Mouse (Mus musculus) heart, adult 2 months (tissue): ENCODE data around the gene Btg3. TPM values are rescaled to one million over a fixed set of nuclear protein-coding genes. Genes with fewer than 3 reads are reported as not detected.

ENCODE experiments used
- DNase-seq, 2 experiments: peaks; one replicate each; pipeline ENCODE4 v3.0.0; 2021
- H3K27ac ChIP-seq: fragments of 200-600 bp; 2 replicates; pipeline ENCODE4 v1.8.1; 2022
- H3K27me3 ChIP-seq: fragments of 200-500 bp; 2 replicates; pipeline ENCODE4 v1.6.1; 2012; ENCODE audit warnings: mild to moderate bottlenecking, low read length, inconsistent platforms, mixed read lengths; ENCODE audit not compliant: control insufficient read depth, insufficient read depth
- H3K36me3 ChIP-seq: fragments of 200-500 bp; 2 replicates; pipeline ENCODE4 v1.6.1; 2012; ENCODE audit warnings: low read length, inconsistent platforms; ENCODE audit not compliant: control insufficient read depth, insufficient read depth
- H3K4me1 ChIP-seq: fragments of 200-500 bp; 2 replicates; pipeline ENCODE4 v1.6.1; 2011; ENCODE audit warnings: low read length; ENCODE audit not compliant: control insufficient read depth, insufficient read depth
- H3K4me3 ChIP-seq: fragments of 200-600 bp; 2 replicates; pipeline ENCODE4 v1.8.1; 2022
- H3K79me2 ChIP-seq: fragments of 200-500 bp; replicated peaks from 2 replicates; pipeline ENCODE4 v1.6.1; 2012; ENCODE audit warnings: mild to moderate bottlenecking, inconsistent platforms, low read length, moderate library complexity, mixed read lengths; ENCODE audit not compliant: control insufficient read depth, insufficient read depth
- H3K9ac ChIP-seq: fragments of 200-500 bp; 2 replicates; pipeline ENCODE4 v1.6.1; 2012; ENCODE audit warnings: low read depth, mild to moderate bottlenecking, control low read depth, inconsistent platforms, low read length, mixed read lengths
- CTCF ChIP-seq: fragments of 200-600 bp; IDR thresholded peaks from 2 replicates; pipeline ENCODE4 v1.8.1; 2022; ENCODE audit warnings: antibody characterized with exemption, mild to moderate bottlenecking, moderate library complexity
- EP300 ChIP-seq: fragments of 200-500 bp; IDR thresholded peaks from 2 replicates; pipeline ENCODE4 v1.6.1; 2011; ENCODE audit warnings: low read depth, low read length, control low read depth; ENCODE audit not compliant: insufficient read depth
- POLR2A ChIP-seq: fragments of 200-500 bp; IDR thresholded peaks from 2 replicates; pipeline ENCODE4 v1.6.1; 2011; ENCODE audit warnings: mild to moderate bottlenecking, low read depth, low read length, control low read depth; ENCODE audit not compliant: insufficient read depth
- WGBS: fragments of 180-500 bp; shearing (Covaris S2); methylation state at CpG from one replicate; pipeline ENCODE4 v1.1.7; 2018; 5-methylcytosine and 5-hydroxymethylcytosine counted together
- intact Hi-C: fragments of 180-260 bp; cut with DNase I; formaldehyde crosslinking; loops from one replicate; pipeline ENCODE4 v1.15.1; 2025
- polyA plus RNA-seq: library from polyadenylated mRNA; depleted of rRNA; stranded (reverse); fragments of >200 nt; gene quantifications from 2 replicates; pipeline ENCODE4 v1.2.3, GENCODE M21; 2012
- total RNA-seq, 2 experiments: library from RNA; stranded (reverse); gene quantifications; 2 replicates each; pipeline ENCODE4 v1.2.3; 2021

The Btg3 gene
- total and polyA plus RNA-seq, 3 experiments: 1.7 to 7.1 (median 6.8) TPM

GRCm38 (mm10) chr16:78361466-78361865 lies 15.5 kb downstream of the Btg3 start:
- no peaks in the 10 kb centered on the region for H3K36me3 ChIP-seq
- intact Hi-C loops: no loop called here
- 95% methylated on average over 4 of the region's 4 CpGs for WGBS

GRCm38 (mm10) chr16:78357757-78358156 lies 19.2 kb downstream of the Btg3 start:
- H3K27ac ChIP-seq: no peak overlapping the region
- no peak overlapping the region for H3K9ac ChIP-seq
- H3K79me2 ChIP-seq: no peaks in the 10 kb centered on the region
- DNase-seq: no peak
- H3K36me3 ChIP-seq: no peaks in the 10 kb centered on the region
- intact Hi-C loops: no loop called here
- no peaks in the 10 kb centered on the region for H3K27me3 ChIP-seq
- H3K4me1 ChIP-seq: no peaks in the 10 kb centered on the region
- TF ChIP-seq CTCF (peak; percentile 57), EP300 (no peak), POLR2A (no peak)
- 96% methylated on average over 3 of the region's 3 CpGs for WGBS
- H3K4me3 ChIP-seq: no peak overlapping the region

More at GRCm38 (mm10) chr16:78361466-78361865, 15.5 kb downstream of the Btg3 start:
- H3K27ac ChIP-seq: no peak overlapping the region
- TF ChIP-seq POLR2A (no peak), CTCF (no peak), EP300 (no peak)
- H3K27me3 ChIP-seq: no peaks in the 10 kb centered on the region
- DNase-seq: no peak
- no peaks in the 10 kb centered on the region for H3K79me2 ChIP-seq
- no peak overlapping the region for H3K9ac ChIP-seq
- no peaks in the 10 kb centered on the region for H3K4me1 ChIP-seq
- H3K4me3 ChIP-seq: no peak overlapping the region

GRCm38 (mm10) chr16:78347328-78347926 lies 29.6 kb downstream of the Btg3 start:
- 50% methylated on average over 13 of the region's 13 CpGs for WGBS
- peaks cover 2% of the 10 kb centered on the region; the same call in 1 of the 2 replicates for H3K36me3 ChIP-seq
- H3K79me2 ChIP-seq: no peaks in the 10 kb centered on the region
- H3K9ac ChIP-seq: no peak overlapping the region
- peak overlapping the region; percentile 12; the same call in 1 of the 2 replicates for H3K27ac ChIP-seq
- 0 out of 2 replicates have a peak, but pooled peaks cover 1% of the 10 kb centered on the region for H3K4me1 ChIP-seq
- peak in 1 of 2 experiments; percentile 21 for DNase-seq
- intact Hi-C loops: no loop called here
- no peaks in the 10 kb centered on the region for H3K27me3 ChIP-seq
- H3K4me3 ChIP-seq: no peak overlapping the region
- TF ChIP-seq EP300: no peak
- no peak for TF ChIP-seq CTCF
- TF ChIP-seq POLR2A: no peak

- Histone ChIP-seq H3K79me2 (no peaks in the 10 kb centered on the region), H3K4me3 (no peak overlapping the region), H3K4me1 (0 out of 2 replicates have a peak, but pooled peaks cover 1% of the 10 kb centered on the region), H3K27me3 (no peaks in the 10 kb centered on the region), H3K9ac (no peak overlapping the region), H3K27ac (no peak overlapping the region), H3K36me3 (peaks cover 2% of the 10 kb centered on the region; the same call in 1 of the 2 replicates)
- intact Hi-C loops: loop anchor here (1.0 kb wide), 1 partner anchor 147 kb away; no protein-coding TSS in a partner anchor
- TF ChIP-seq CTCF: peak; percentile 62
- TF ChIP-seq EP300: no peak
- DNase-seq: no peak
- WGBS: 77% methylated on average over 2 of the region's 2 CpGs
Observed at GRCm38 (mm10) chr16:78346662-78347327, 30.2 kb downstream of the Btg3 start.

- Histone ChIP-seq H3K27me3 (no peaks in the 10 kb centered on the region), H3K27ac (no peak overlapping the region), H3K36me3 (peaks cover 2% of the 10 kb centered on the region; the same call in 1 of the 2 replicates), H3K79me2 (no peaks in the 10 kb centered on the region), H3K9ac (no peak overlapping the region), H3K4me1 (0 out of 2 replicates have a peak, but pooled peaks cover 1% of the 10 kb centered on the region), H3K4me3 (no peak overlapping the region)
- WGBS: 68% methylated on average over 6 of the region's 6 CpGs
- intact Hi-C loops: no loop called here
- TF ChIP-seq POLR2A: no peak
- TF ChIP-seq CTCF: no peak
- no peak for TF ChIP-seq EP300
- no peak for DNase-seq
Observed at GRCm38 (mm10) chr16:78343792-78344191, 33.2 kb downstream of the Btg3 start.

GRCm38 (mm10) chr16:78342767-78343166 lies 34.2 kb downstream of the Btg3 start:
- no peak overlapping the region for H3K27ac ChIP-seq
- intact Hi-C loops: no loop called here
- H3K27me3 ChIP-seq: no peaks in the 10 kb centered on the region
- no peak for DNase-seq
- 0 out of 2 replicates have a peak, but pooled peaks cover 1% of the 10 kb centered on the region for H3K4me1 ChIP-seq
- H3K79me2 ChIP-seq: no peaks in the 10 kb centered on the region
- no peak overlapping the region for H3K9ac ChIP-seq
- TF ChIP-seq EP300: no peak
- TF ChIP-seq POLR2A: no peak
- no peak for TF ChIP-seq CTCF
- no peak overlapping the region for H3K4me3 ChIP-seq
- 91% methylated on average over 5 of the region's 5 CpGs for WGBS
- peaks cover 2% of the 10 kb centered on the region; the same call in 1 of the 2 replicates for H3K36me3 ChIP-seq
